Mouse (Mus musculus) urinary bladder, adult 18-20 months (tissue): ENCODE data around the gene Pvr.
"Not testable (repeated sequence)": the region's sequence is repeated elsewhere in the genome, so short reads cannot be mapped to it uniquely, and the experiment has no call there.

Experiments
- DNase-seq, 2 experiments: peaks; one replicate each; pipeline ENCODE4 v3.0.0; 2022; ENCODE audit warnings: low spot score in 2 of 2, mixed read lengths in 2 of 2

Gene Pvr

DNA sequence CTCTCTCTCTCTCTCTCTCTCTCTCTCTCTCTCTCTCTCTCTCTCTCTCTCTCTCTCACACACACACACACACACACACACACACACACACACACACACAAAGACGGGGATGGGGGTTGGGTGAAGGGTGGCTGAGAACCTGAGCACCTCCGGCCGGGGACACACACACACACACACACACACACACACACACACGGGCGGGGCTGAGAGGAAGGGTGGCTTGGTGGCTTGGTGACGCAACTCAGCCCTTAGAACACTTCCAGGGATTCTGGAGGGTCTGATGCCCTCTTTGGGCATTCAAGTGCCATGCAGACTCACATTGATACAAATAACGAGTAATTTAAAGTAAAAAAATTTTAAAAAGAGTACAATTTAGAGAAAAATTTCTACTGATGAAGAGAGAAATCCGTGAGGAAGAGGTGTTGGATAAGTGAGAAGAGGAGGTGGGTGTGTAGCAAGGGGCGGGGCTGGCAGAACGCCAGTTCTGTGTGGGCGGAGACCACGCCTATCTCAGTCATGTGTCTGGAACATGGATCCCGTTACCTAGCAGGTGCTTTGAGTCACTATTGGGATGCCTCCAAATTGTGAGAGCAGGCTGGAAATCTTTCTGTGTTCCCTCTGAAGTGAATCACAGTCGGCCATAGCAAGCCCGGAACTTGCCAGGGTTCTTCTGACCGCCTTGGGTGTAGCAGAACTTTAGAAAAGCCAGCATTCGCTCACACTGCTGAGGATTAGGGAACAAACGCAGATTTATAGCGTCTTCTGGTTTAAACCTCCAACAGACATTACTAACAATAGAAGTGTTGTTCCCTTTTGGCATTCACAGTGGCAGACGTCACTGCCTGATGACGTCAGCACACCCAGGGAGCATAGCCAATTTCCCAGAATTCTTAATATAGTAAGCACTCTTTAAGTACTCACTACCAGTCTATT is 12.2 kb upstream of the Pvr start:
- peak in 1 of 2 experiments; percentile 65 for DNase-seq

- no peak for DNase-seq
These were observed 11.3 kb upstream of the Pvr start for GRCm38 (mm10) chr7:19932133-19932876.

DNA sequence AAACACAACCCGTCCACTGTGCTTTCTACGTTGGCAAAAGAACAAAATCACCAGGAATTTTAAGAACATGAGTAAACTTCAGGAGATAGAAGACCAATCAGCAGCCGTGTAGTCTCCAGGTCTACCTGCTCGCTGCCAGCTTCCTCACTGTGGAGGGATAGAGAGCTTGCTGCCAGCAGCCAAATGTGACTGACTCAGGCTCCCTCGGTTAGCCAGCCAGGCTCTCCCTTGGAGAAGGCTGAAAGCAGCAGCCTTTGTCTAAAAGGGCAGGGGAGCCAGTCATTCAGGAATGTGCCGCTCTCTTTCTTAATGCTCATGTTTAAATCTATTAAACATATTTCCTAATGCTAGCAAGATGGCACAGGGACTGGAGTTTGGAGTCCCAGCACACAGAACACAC is 9.5 kb upstream of the Pvr start:
- DNase-seq = not testable (repeated sequence)

- DNase-seq = no peak
These were observed 7.5 kb upstream of the Pvr start for GRCm38 (mm10) chr7:19928486-19928885.

GRCm38 (mm10) chr7:19926849-19927480 is 6.0 kb upstream of the Pvr start:
- DNase-seq = no peak

DNA sequence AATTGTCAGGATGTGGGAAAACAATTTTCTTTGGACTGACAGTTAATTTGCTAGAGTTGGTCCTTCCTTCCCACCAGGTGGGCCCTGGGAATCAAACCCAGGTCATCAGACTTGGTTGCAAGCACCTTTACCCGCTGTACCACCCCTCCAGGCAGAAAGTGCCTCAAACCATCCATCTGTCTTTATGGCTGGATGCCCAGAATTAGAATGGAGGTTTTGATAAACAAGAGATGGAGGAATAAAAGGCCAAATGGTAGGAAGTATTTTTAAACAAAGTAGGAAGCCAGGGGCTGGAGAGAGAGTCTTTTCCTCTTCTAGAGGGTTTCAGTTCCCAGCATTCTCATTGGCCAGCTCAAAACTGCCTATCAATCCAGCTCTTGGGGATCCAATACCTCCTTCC is 4.4 kb upstream of the Pvr start:
- no peak for DNase-seq

GRCm38 (mm10) chr7:19923797-19924196 is 2.8 kb upstream of the Pvr start:
- no peak for DNase-seq

DNA sequence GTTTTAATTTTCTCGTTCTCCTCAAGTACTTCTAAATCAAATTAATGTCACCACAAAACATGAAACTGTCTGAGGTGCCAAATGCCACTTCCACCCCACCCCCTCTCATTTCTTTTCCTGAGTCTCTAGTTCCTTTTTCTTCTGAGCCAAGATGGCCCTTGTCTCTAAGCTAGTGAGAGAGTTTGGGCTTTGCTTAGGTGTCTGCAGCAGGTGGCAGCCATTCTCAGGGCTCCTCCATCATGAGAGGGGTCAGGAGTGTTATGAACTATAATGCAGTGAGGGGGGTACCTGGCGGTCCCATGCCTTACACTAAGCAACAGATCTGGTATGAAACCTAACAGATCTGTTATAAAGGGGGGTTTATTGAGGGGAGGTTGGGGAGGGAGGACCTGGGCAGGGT is 2.4 kb upstream of the Pvr start:
- no peak for DNase-seq

DNA sequence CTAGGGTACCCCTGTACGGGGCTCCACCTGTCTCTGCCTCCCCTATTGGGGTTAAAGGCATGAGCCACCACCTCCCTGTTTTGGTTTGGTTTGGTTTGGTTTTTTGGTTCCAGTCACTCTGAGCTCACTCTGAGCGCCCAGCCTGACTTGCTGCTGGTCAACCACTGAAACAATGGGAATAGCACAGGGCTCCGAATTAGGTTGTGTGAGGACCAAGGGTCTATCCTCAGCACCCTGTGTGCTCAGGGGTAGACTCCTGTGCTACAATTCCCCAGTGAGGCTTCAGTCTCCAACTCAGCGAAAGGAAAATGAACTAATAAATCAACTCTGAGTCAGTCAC is 824 bp downstream of the Pvr start:
- DNase-seq = no peak

GRCm38 (mm10) chr7:19914558-19914957 is 6.4 kb downstream of the Pvr start:
- DNase-seq = no peak

DNA sequence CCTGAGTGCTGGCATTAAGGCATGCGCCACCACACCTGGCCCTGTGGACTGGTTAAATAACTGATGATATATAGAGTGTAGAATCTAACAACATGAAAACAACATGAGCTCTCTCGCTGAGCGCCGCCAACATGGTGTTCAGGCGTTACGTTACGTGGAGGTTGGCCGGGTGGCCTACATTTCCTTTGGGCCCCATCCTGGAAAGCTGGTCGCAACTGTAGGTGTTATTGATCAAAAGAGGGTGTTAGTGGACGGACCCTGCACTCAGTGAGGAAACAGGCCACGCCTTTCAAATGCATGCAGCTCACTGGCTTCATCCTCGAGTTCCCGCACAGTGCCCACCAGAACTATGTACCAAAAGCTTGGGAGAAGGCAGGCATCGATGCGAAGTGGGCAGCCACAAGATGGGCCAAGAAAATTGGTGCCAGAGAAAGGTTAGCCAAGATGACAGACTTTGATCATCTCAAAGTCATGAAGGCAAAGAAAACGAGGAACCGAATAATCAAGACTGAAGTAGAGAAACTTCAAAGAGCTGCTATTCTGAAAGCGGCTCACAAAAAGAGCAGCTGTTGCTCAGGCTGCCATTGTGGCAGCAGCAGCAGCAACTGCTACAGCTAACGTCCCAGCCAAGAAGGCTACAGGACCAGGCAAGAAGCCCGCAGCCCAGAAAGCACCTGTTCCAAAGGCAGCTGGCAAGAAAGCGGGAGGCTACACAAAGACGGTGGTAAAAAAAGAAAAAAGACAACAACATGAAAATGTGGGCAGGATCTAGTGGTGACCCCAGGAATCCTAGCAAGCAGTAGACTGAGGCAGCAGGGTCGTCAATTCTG is 9.1 kb downstream of the Pvr start:
- DNase-seq = no peak

DNA sequence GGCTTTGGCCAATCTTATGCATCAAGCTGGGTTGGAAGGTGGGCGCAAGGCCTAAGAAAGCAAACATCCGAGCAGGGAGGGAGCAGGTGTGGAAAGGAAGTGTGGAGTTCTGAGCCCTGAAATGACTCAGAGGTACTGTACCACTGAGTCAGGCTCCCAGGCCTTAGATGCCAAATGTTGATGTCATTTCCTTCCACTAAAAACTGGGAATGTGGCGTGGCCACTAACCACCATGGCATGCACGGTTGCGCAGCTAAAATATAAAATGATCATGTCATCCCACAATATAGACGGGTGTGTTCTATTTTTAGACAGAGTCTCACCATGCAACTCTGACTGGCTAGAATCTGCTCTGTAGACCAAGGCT is 9.7 kb downstream of the Pvr start:
- no peak for DNase-seq

DNA sequence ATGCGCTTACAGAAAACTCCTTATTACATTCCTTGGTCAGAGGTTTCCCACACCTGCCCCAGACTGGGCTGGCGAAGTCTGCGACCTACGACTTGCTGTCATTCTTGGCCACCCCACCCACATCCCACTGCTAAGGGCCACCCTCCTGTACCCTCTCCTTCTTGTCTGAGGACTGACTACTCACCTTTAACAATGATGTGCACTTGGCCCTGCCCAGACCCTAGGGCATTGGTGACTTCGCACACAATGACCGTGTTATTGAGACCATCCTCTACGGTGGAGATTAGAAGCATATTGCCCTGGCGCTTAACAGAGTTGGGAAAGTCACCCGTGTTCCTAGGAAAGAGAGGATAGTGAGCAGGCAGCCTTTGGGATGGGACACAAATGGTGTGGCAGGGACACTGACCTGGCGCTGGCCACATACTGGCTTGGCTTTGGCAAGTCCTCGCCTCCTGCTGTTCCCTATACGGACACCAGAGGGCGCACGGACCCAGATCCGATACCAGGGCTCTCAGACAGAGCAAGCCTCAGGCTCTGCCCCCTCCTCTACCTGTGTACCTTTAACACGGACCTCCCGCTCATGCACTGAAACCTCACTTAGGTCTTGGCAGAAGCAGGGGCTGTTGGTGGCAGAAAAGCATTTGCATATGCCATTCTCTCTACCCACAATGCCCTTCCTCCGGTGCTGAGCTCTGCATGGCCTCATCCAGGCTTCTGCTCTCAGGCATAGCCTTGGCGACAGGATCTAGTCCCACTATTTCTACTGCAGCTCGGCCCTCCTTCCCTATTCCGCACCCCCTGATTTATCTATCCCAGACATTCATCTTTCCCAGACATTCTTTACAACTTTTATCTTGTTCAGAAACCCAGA is 10.3 kb downstream of the Pvr start:
- peak; percentile 61 to 79 for DNase-seq

GRCm38 (mm10) chr7:19889881-19890280 is 31.1 kb downstream of the Pvr start:
- peak in 1 of 2 experiments; percentile 61 for DNase-seq

DNA sequence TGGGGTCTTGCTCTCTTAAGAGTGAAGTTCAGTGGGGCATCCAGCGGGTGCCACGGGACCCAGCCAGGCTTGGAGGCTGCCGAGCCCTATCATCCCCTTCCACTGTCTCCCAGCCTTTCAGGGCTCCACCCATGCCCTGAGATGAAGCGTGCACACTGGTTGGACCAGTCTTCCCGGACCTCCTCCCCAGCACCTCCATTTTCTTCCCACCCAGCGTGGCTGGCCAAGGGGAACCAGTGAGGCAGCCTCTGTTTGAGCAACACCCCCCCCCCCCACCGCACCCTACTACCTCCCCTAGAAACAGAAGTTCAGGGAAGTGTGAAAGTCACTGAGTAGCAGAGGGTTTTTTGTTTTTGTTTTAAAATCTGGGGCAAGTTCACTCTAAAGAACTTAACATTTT is 33.1 kb downstream of the Pvr start, which contains the start of gene Ceacam19:
Ceacam19 (minus strand) TSS at position 117 of the 400 bp plus-strand sequence.
- no peak for DNase-seq

DNA sequence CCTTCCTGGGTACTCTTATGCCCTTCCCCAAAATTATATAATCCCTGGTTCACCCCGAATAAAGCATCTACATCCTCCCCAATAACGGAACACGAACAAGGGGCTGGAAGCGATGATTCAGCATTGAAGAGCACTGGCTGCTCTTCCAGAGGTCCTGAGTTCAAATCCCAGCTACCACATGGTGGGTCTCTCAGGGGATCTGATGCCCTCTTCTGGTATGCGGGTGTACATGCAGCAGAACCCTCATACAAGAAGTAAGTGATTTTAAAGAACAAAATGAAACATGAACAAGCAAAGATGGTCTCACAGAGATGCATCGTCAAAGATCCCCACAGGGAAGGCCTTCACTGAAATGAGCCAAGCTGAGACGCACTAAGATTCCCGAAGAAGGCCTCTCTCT is 40.2 kb downstream of the Pvr start:
- no peak for DNase-seq

DNA sequence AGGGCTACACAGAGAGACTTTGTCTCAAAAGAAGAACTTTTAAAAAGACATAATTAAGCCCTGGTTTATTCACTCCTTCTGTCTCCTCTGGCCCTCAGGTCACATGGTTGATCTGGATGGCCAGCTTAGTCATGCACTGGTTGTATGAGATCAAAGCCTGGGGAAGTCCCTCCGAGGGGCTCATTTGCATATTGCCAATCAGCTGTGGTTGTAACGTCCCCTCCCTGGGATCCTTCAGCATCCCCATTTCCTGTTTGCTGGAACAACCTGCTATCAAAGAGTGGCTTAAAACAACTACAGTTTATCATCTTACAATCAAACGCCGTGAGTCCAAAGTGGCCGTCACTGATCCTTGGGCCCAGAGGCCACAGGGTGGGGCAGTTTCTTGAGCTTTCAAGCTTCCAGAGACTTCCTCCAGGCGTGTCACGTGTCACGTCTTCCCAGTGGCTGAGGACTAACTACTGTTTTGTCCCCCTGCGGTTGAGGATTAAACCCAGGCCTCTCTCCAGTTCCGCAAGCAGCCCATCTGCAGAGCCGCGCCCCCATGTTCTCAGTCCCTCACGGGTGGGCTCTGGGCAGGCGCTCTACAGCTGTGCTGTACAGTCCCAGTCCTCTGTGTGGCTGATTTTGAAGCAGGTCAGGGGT is 44.1 kb downstream of the Pvr start:
- DNase-seq = no peak

GRCm38 (mm10) chr7:19875948-19876682 is 44.8 kb downstream of the Pvr start:
- DNase-seq = peak in 1 of 2 experiments; percentile 21

DNA sequence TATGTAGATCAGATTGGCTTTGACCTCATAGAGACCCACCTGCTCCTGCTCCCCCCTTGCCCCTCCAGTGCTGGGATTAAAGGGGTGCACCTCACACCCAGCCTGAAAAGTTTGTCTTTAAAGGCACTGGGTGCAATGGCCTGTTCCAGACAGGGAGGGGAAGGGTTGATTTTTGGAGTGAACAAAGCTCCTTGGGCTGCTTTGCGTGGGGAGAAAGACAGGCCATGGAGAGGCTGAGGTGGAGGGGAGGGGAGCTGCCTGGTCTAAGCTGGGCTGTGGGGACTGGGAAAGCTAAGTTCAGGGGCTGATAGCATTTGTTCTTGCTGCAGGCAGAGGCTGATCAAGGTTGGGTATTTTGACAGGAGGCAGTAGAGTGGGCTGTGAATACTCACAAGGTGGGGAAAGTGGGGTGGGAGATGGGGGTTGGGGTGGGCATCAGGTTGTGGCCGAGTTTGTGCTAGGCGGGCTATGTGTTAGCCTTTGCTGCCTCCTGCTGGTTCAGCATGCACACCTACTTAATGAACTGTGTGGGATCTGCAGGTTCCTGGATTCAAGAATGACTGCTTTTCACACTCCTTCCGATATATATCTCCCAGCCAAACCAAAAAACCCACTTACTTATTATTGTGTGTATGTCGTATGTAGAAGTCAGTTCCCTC is 48.9 kb downstream of the Pvr start:
- no peak for DNase-seq
